ENCODE assay signal across 12 mouse cellular contexts in the genomic region with DNA sequence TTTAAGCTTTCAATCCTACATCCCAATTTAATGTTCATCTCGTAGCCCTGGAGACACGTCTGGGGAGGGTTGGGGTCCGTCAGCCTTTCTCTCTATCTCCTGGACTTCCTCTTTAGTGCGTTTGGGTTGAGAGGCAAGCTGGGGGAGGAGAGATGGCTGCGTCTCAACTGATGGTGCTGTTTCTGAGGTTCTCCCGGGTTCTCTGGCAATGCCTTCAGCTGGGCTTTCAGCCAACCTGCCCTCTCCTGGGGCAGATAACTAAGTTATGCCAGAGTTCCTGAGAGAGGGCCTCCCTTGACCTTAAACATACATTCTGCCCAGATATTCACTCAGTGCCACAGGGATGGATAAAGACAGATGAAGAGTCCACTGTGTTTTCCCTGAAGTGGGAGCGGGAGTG.
A peak's percentile ranks its signal among the peaks of the same experiment; 100 is the strongest.
DNase-seq lines count a peak whose midpoint lies in the region; ATAC-seq and TF ChIP-seq lines count a peak whose summit lies in the region.
"Had no signal": no experiment of that assay in that cellular context is flagged by ENCODE, and none has a peak within 500 bp of the region (broad histone marks: within the 10 kb centered on the region; RNA-seq: fewer than 3 reads in every experiment).

No protein-coding gene starts in this region.

- peaks cover 3% of the 10 kb centered on the region for H3K4me1 ChIP-seq in heart, adult 2 months (ENCODE audit: control insufficient read depth, insufficient read depth, low read length)
- peaks cover 11% of the 10 kb centered on the region; the same call in 1 of the 2 replicates for H3K4me1 ChIP-seq in heart, embryonic 10.5 days
- peaks cover 16% of the 10 kb centered on the region; the same call in 1 of the 2 replicates for H3K4me1 ChIP-seq in heart, postnatal 0 days (ENCODE audit: control insufficient read depth, insufficient read depth)

- no peaks in the 10 kb centered on the region for H3K9me3 ChIP-seq in heart, embryonic 10.5 days
- no peaks in the 10 kb centered on the region for H3K9me3 ChIP-seq in heart, postnatal 0 days (replicated peaks; ENCODE audit: control insufficient read depth, low read length)
- H3K9me3 ChIP-seq: lung, embryonic 15.5 days; stomach, embryonic 15.5 days had no signal

- peak; percentile 77 for ATAC-seq in heart, postnatal 0 days (ENCODE audit: insufficient read depth, low read depth)
- no peak for ATAC-seq in inflammation-experienced regulatory T-cells, adult 6 months
- ATAC-seq: intestine, embryonic 16.5 days had no signal

- intact Hi-C loops in heart, adult 2 months (cut with DNase I) = loop anchor here (5.0 to 10.0 kb wide), 2 partner anchors 63 to 145 kb away; no protein-coding TSS in a partner anchor

- TF ChIP-seq EP300 in heart, adult 2 months (IDR thresholded peaks at IDR 0.05; ENCODE audit: insufficient read depth, low read depth, low read length) = 0 out of 2 replicates have a peak, but pooled peaks have one; percentile 22
- TF ChIP-seq EP300 in heart, postnatal 0 days (IDR thresholded peaks at IDR 0.05; ENCODE audit: low read depth) = 0 out of 2 replicates have a peak, but pooled peaks have one; percentile 40

- H3K36me3 ChIP-seq in heart, adult 2 months (ENCODE audit: control insufficient read depth, insufficient read depth, low read length) = no peaks in the 10 kb centered on the region
- H3K36me3 ChIP-seq in heart, embryonic 10.5 days = no peaks in the 10 kb centered on the region
- no peaks in the 10 kb centered on the region for H3K36me3 ChIP-seq in heart, postnatal 0 days (replicated peaks; ENCODE audit: control insufficient read depth, insufficient read depth, low read length)
- H3K36me3 ChIP-seq: lung, embryonic 15.5 days; stomach, embryonic 15.5 days had no signal

- no peak overlapping the region for H3K27ac ChIP-seq in heart, adult 2 months
- no peak overlapping the region for H3K27ac ChIP-seq in heart, embryonic 10.5 days
- H3K27ac ChIP-seq in heart, postnatal 0 days (ENCODE audit: low read depth) = peak overlapping the region; percentile 43
- H3K27ac ChIP-seq: lung, embryonic 15.5 days; stomach, embryonic 15.5 days had no signal

- H3K27me3 ChIP-seq in heart, adult 2 months (ENCODE audit: control insufficient read depth, insufficient read depth, low read length) = no peaks in the 10 kb centered on the region
- H3K27me3 ChIP-seq in heart, embryonic 10.5 days (ENCODE audit: insufficient read depth, poor library complexity, severe bottlenecking) = peaks cover 90% of the 10 kb centered on the region
- H3K27me3 ChIP-seq in heart, postnatal 0 days (ENCODE audit: control insufficient read depth, insufficient read depth, low read length) = 0 out of 2 replicates have a peak, but pooled peaks cover 5% of the 10 kb centered on the region
- H3K27me3 ChIP-seq: lung, embryonic 15.5 days; stomach, embryonic 15.5 days had no signal

- WGBS in heart, adult 2 months = 9% methylated on average over 7 of the region's 7 CpGs
- WGBS in heart, embryonic 10.5 days = 31% methylated on average over 7 of the region's 7 CpGs
- 7% methylated on average over 7 of the region's 7 CpGs for WGBS in heart, postnatal 0 days

- DNase-seq in heart, adult 2 months = peak; percentile 49 to 65
- no peak for DNase-seq in heart, embryonic 10.5 days (ENCODE audit: low spot score)
- peak; percentile 65 for DNase-seq in adrenal gland, adult 2 months
- peak; percentile 70 for DNase-seq in heart, postnatal 0 days (ENCODE audit: low spot score)
- DNase-seq in ovary, postnatal 36 days (ENCODE audit: low spot score) = peak; percentile 68
- DNase-seq in B cell, adult 2 months = no peak
- no peak for DNase-seq in natural killer cell, adult 2 months (ENCODE audit: low spot score in 2 of 2)
- DNase-seq: cerebellum, adult 9-11 months had no signal

- no peak overlapping the region for H3K4me2 ChIP-seq in heart, postnatal 0 days (ENCODE audit: low read depth, low read length)
- H3K4me2 ChIP-seq: lung, embryonic 15.5 days; stomach, embryonic 15.5 days had no signal

- TF ChIP-seq POLR2A in heart, adult 2 months (IDR thresholded peaks at IDR 0.05; ENCODE audit: insufficient read depth, low read depth, low read length) = no peak

- H3K9ac ChIP-seq in heart, adult 2 months (ENCODE audit: low read depth, low read length) = no peak overlapping the region
- no peak overlapping the region for H3K9ac ChIP-seq in heart, postnatal 0 days (replicated peaks; ENCODE audit: low read depth, low read length)
- H3K9ac ChIP-seq: lung, embryonic 15.5 days; stomach, embryonic 15.5 days had no signal

- H3K4me3 ChIP-seq in heart, adult 2 months = no peak overlapping the region
- H3K4me3 ChIP-seq in heart, embryonic 10.5 days = no peak overlapping the region
- H3K4me3 ChIP-seq in heart, postnatal 0 days (ENCODE audit: low read depth, low read length) = no peak overlapping the region
- H3K4me3 ChIP-seq: lung, embryonic 15.5 days; stomach, embryonic 15.5 days had no signal

- no peak for TF ChIP-seq CTCF in heart, adult 2 months (IDR thresholded peaks at IDR 0.05)
- no peak for TF ChIP-seq CTCF in heart, postnatal 0 days (IDR thresholded peaks at IDR 0.05; ENCODE audit: low read depth)

- no peaks in the 10 kb centered on the region for H3K79me2 ChIP-seq in heart, adult 2 months (replicated peaks; ENCODE audit: control insufficient read depth, insufficient read depth, low read length)

Comparison
In these comparisons a context has a peak if more than half of its experiments do, and no peak if none do; other contexts are left out.
1. DNase-seq: peak in heart, adult 2 months (2 of 2), adrenal gland, adult 2 months (single experiment), heart, postnatal 0 days (single experiment) and ovary, postnatal 36 days (single experiment); none in heart, embryonic 10.5 days (single experiment), B cell, adult 2 months (0 of 2) and natural killer cell, adult 2 months (0 of 2).